In genomic region chr1:178560043-178560442, GRCm38 (mm10) we compare ENCODE assay signal across 1 mouse cellular context.
TF ChIP-seq lines count a peak whose summit lies in the region.

No protein-coding gene starts in this region.

TF ChIP-seq in CH12.LX, 34 proteins besides CTCF, POLR2A, EP300 and RAD21 (continued from another document):
- no peak for TF ChIP-seq ZNF384 (IDR thresholded peaks at IDR 0.05; ENCODE audit: low read depth, low read length)
- TF ChIP-seq NELFE (IDR thresholded peaks at IDR 0.05; ENCODE audit: low read depth, low read length), result no peak
- no peak for TF ChIP-seq CHD2 (IDR thresholded peaks at IDR 0.05; ENCODE audit: low read length)
- no peak for TF ChIP-seq PAX5 (IDR thresholded peaks at IDR 0.05; ENCODE audit: low read length)
- TF ChIP-seq KAT2A (IDR thresholded peaks at IDR 0.05; ENCODE audit: insufficient replicate concordance, low read length), result no peak
- no peak for TF ChIP-seq ETS1 (conservative IDR thresholded peaks at IDR 0.05; ENCODE audit: low read depth, low read length)
- no peak for TF ChIP-seq JUN (IDR thresholded peaks at IDR 0.05; ENCODE audit: insufficient read depth, low read depth, low read length)
